Mouse (Mus musculus) limb, embryonic 15.5 days (tissue): ENCODE measurements around the gene Mplkip. TPM values are rescaled to one million over a fixed set of nuclear protein-coding genes. Genes with fewer than 3 reads are reported as not detected.

Source experiments
- ATAC-seq: fragments of 200-750 bp; cut with Nextera tagmentation; 2 replicates; pipeline ENCODE4 v1.8.0; 2017; ENCODE audit warnings: low read depth, moderate TSS enrichment; ENCODE audit not compliant: insufficient number of reproducible peaks, low FRiP score, low TSS enrichment
- H3K27ac ChIP-seq: fragments of 300-500 bp; sonication (generic); 2 replicates; pipeline ENCODE4 v1.5.1; 2015; ENCODE audit warnings: moderate library complexity, mild to moderate bottlenecking, inconsistent platforms
- H3K27me3 ChIP-seq: fragments of 300-500 bp; sonication (generic); 2 replicates; pipeline ENCODE4 v1.6.1; 2015; ENCODE audit warnings: inconsistent platforms
- H3K36me3 ChIP-seq: fragments of 300-500 bp; sonication (generic); 2 replicates; pipeline ENCODE4 v1.6.1; 2015; ENCODE audit warnings: inconsistent platforms
- H3K4me1 ChIP-seq: fragments of 300-500 bp; sonication (generic); 2 replicates; pipeline ENCODE4 v1.6.1; 2015; ENCODE audit warnings: inconsistent platforms
- H3K4me2 ChIP-seq: fragments of 300-500 bp; sonication (generic); 2 replicates; pipeline ENCODE4 v1.6.1; 2015; ENCODE audit warnings: mild to moderate bottlenecking, inconsistent platforms
- H3K4me3 ChIP-seq: fragments of 300-500 bp; sonication (generic); 2 replicates; pipeline ENCODE4 v1.5.1; 2015; ENCODE audit warnings: mild to moderate bottlenecking, inconsistent platforms
- H3K9ac ChIP-seq: fragments of 300-500 bp; sonication (generic); 2 replicates; pipeline ENCODE4 v1.6.1; 2015; ENCODE audit warnings: inconsistent platforms
- H3K9me3 ChIP-seq: fragments of 300-500 bp; sonication (generic); 2 replicates; pipeline ENCODE4 v1.6.1; 2016; ENCODE audit warnings: inconsistent platforms
- WGBS: fragments of 180-500 bp; shearing (Covaris S2); methylation state at CpG from one replicate; pipeline ENCODE4 v1.1.7; 2015; 5-methylcytosine and 5-hydroxymethylcytosine counted together
- microRNA counts: library from miRNA; unstranded; fragments of <30 nt; microRNA quantifications from one replicate; lab custom pipeline; 2016
- microRNA-seq: library from miRNA; unstranded; fragments of <30 nt; microRNA quantifications from one replicate; pipeline ENCODE4, GENCODE M21; 2016
- polyA plus RNA-seq: library from polyadenylated mRNA; unstranded; fragments of >200 nt; fragmentation: Nextera tagmentation; extraction: Ambion mirVana; gene quantifications from 2 replicates; pipeline ENCODE4 v1.2.1, GENCODE M21; 2015

The Mplkip gene
- polyA plus RNA-seq, 1 experiment from 2014 or later: 41.0 TPM

DNA sequence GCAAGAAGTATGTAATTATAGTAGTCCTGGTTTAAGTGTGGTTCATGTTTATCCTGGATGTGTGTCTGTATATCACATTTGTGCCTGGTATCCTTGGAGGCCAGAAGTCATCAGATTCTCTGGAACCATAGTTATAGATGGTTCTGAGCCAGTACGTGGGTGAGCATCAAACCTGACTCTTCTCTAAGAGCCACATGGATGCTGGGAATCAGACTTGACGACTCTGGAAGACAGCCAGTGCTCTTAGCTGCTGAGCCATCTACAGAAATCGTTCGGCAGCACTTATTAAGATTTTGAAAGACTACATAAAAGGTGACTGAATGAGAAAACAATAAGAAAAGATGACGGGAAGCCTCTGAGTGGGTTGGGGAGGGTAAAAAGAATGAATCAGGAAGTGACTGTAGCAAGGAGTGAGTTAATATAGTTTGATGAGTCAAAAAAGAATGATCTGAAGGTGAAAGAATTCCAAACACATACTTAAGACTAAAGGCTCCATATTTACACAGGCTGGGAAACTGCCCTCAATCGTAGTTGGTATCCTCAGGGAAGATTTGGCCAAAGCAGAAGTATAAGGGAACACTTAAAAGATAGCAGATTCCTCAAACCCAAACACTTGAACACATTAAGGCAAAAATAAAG is 10.3 kb downstream of the Mplkip start:
- WGBS: 74% methylated on average over 6 of the region's 6 CpGs
- Histone ChIP-seq H3K9ac (no peak overlapping the region), H3K4me3 (no peak overlapping the region), H3K27me3 (no peaks in the 10 kb centered on the region), H3K9me3 (no peaks in the 10 kb centered on the region), H3K4me1 (no peaks in the 10 kb centered on the region), H3K27ac (no peak overlapping the region), H3K4me2 (no peak overlapping the region), H3K36me3 (no peaks in the 10 kb centered on the region)
- no peak for ATAC-seq

- no peak overlapping the region for H3K9ac ChIP-seq
- no peak overlapping the region for H3K27ac ChIP-seq
- no peak for ATAC-seq
- no peaks in the 10 kb centered on the region for H3K4me1 ChIP-seq
- H3K4me2 ChIP-seq: no peak overlapping the region
- H3K9me3 ChIP-seq: no peaks in the 10 kb centered on the region
- H3K36me3 ChIP-seq: no peaks in the 10 kb centered on the region
- no peaks in the 10 kb centered on the region for H3K27me3 ChIP-seq
- no peak overlapping the region for H3K4me3 ChIP-seq
- 83% methylated on average over 5 of the region's 5 CpGs for WGBS
These were observed 13.9 kb downstream of the Mplkip start for GRCm38 (mm10) chr13:17708784-17709311.

GRCm38 (mm10) chr13:17717357-17717756 is 22.4 kb downstream of the Mplkip start:
- Histone ChIP-seq H3K4me3 (no peak overlapping the region), H3K4me2 (no peak overlapping the region), H3K9ac (no peak overlapping the region), H3K9me3 (no peaks in the 10 kb centered on the region), H3K4me1 (no peaks in the 10 kb centered on the region), H3K27ac (no peak overlapping the region), H3K27me3 (no peaks in the 10 kb centered on the region), H3K36me3 (peaks cover 29% of the 10 kb centered on the region)
- 79% methylated on average over 1 of the region's 1 CpGs for WGBS
- no peak for ATAC-seq

- Histone ChIP-seq H3K9ac (no peak overlapping the region), H3K4me3 (no peak overlapping the region), H3K36me3 (peaks cover 9% of the 10 kb centered on the region), H3K9me3 (no peaks in the 10 kb centered on the region), H3K27me3 (no peaks in the 10 kb centered on the region), H3K27ac (no peak overlapping the region), H3K4me2 (no peak overlapping the region), H3K4me1 (no peaks in the 10 kb centered on the region)
- WGBS: 94% methylated on average over 4 of the region's 4 CpGs
- no peak for ATAC-seq
These were observed 32.9 kb downstream of the Mplkip start for GRCm38 (mm10) chr13:17727922-17728321.

- no peak overlapping the region for H3K4me2 ChIP-seq
- no peaks in the 10 kb centered on the region for H3K27me3 ChIP-seq
- WGBS: 92% methylated on average over 3 of the region's 3 CpGs
- no peak overlapping the region for H3K27ac ChIP-seq
- peaks cover 9% of the 10 kb centered on the region for H3K36me3 ChIP-seq
- no peak overlapping the region for H3K9ac ChIP-seq
- H3K9me3 ChIP-seq: no peaks in the 10 kb centered on the region
- no peak overlapping the region for H3K4me3 ChIP-seq
- H3K4me1 ChIP-seq: no peaks in the 10 kb centered on the region
- ATAC-seq: no peak
These were observed 33.8 kb downstream of the Mplkip start for GRCm38 (mm10) chr13:17728798-17729197.

MicroRNAs encoded within 50 kb of the gene (microRNA counts, 519-probe panel; counts per million panel counts)
- not detected for microRNA mmu-miR-466i (lab: Ali Mortazavi, UCI)

Small RNAs within 50 kb of the gene (microRNA-seq; reads per million reads assigned to microRNA genes)
- not detected for gene Mir466i

Other genes with a start within 250 kb of the Mplkip start
- gene Sugct, start 361 bp downstream of the Mplkip start, polyA plus RNA-seq: 4.5 and 5.3 TPM in 2 replicates
- gene Cdk13, start 109.9 kb downstream of the Mplkip start, polyA plus RNA-seq: 14.1 and 18.3 TPM in 2 replicates
- 108 and 110 TPM in 2 replicates for gene Rala, start 249.0 kb downstream of the Mplkip start, polyA plus RNA-seq